Mouse (Mus musculus): ENCODE data around the gene Armc6. TPM values are rescaled to one million over a fixed set of nuclear protein-coding genes. Genes with fewer than 3 reads are reported as not detected.
"Not testable (repeated sequence)": the region's sequence is repeated elsewhere in the genome, so short reads cannot be mapped to it uniquely, and the experiment has no call there.

The Armc6 gene
- polyA plus RNA-seq, 1 experiment from 2014 or later: 133 TPM

DNA sequence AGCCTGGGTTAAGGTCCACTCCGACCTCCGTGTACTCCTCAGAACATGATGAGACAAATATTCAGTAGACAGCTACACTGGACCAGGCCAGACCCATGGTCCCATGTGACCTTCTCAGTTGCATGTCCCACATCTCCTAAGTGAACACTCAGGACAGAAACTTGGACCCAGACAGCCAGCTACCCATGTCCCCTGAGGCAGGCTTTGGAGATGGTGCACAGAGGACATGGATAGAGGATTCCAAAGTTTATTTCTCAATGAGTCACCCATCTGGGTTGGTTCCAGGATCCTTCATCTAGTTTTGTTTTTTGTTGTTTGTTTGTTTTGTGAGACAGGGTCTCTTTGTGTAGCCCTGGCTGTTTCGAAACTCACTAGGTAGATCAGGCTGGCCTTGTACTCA is 13.4 kb downstream of the Armc6 start:
- H3K4me1 ChIP-seq (ENCODE audit: control insufficient read depth, insufficient read depth, low read length): peaks cover 2% of the 10 kb centered on the region; the same call in 1 of the 2 replicates
- no peak overlapping the region for H3K4me3 ChIP-seq (ENCODE audit: low read depth, low read length)
- H3K36me3 ChIP-seq (ENCODE audit: control insufficient read depth, insufficient read depth, low read length): peaks cover 25% of the 10 kb centered on the region
- no peak overlapping the region for H3K9ac ChIP-seq (ENCODE audit: low read depth, low read length)
- H3K9me3 ChIP-seq (replicated peaks; ENCODE audit: control insufficient read depth, low read length, poor library complexity, severe bottlenecking): no peaks in the 10 kb centered on the region
- WGBS: 96% methylated on average over 3 of the region's 3 CpGs
- no peak overlapping the region for H3K4me2 ChIP-seq (ENCODE audit: low read length)
- H3K27me3 ChIP-seq (ENCODE audit: control insufficient read depth, insufficient read depth, low read depth, low read length): no peaks in the 10 kb centered on the region
- H3K27ac ChIP-seq (ENCODE audit: low read length): no peak overlapping the region
- ATAC-seq: no peak

DNA sequence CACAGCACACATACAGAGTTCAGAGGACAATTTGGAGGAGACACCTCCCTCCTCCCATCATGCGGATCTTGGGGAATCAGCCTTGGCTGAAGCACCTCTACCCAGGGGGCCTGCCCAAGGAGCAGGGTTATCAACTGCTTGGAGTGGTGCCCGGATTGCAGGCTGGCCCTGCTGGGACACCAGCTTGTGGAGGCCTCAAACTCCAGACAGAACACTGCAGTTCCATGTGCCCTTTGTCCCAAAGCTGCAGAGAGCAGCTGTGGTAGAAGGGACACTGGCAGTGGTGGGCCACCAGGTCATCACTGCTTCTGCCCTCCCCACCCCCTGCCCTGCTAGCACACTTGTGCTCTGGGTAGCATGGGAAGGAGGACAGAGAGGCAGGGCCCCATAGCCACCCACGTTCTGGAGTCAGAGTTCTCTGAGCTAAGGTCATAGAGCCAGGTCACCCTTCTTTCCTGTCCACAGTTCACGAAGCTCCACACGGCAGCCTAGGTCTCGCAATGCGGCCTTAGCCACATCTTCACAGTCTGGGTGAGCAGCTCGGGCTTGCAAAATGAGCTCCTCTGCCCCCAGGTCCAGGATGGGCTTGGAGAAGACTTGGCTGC is 13.9 kb downstream of the Armc6 start:
- no peak for ATAC-seq
- 82% methylated on average over 8 of the region's 8 CpGs for WGBS
- no peak overlapping the region for H3K4me3 ChIP-seq (ENCODE audit: low read depth, low read length)
- H3K4me2 ChIP-seq (ENCODE audit: low read length): no peak overlapping the region
- peaks cover 25% of the 10 kb centered on the region for H3K36me3 ChIP-seq (ENCODE audit: control insufficient read depth, insufficient read depth, low read length)
- H3K4me1 ChIP-seq (ENCODE audit: control insufficient read depth, insufficient read depth, low read length): peaks cover 2% of the 10 kb centered on the region; the same call in 1 of the 2 replicates
- no peak overlapping the region for H3K27ac ChIP-seq (ENCODE audit: low read length)
- no peaks in the 10 kb centered on the region for H3K27me3 ChIP-seq (ENCODE audit: control insufficient read depth, insufficient read depth, low read depth, low read length)
- H3K9me3 ChIP-seq (replicated peaks; ENCODE audit: control insufficient read depth, low read length, poor library complexity, severe bottlenecking): no peaks in the 10 kb centered on the region
- H3K9ac ChIP-seq (ENCODE audit: low read depth, low read length): no peak overlapping the region

DNA sequence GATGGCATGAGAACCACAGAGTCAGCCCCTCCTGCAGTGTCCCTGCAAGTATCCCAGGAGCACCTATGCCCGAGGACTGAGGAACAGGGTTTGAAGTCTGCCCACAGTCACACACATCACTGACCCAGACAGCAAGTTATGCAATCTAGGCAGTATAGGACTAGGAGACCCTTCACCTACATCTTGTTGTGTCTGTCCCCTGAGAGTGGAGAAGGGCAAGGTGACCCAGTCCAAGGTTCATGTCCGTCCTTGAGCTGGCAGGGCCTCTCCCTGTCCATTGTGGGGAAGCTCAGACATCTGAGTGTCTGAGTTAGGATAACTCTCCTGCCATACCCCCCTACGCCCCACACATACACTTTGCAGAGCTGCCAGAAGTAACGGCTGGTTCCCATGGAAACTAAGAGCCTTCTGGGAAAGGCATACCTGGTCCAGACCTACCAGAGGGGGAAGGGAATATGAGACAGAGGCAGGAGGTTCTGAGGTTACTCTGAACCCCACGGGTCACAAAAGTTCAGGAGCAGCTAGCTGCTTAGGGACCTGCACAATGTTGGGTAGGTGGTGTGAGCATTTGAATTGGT is 15.1 kb downstream of the Armc6 start:
- Histone ChIP-seq H3K27ac (ENCODE audit: low read length) (no peak overlapping the region), H3K9ac (ENCODE audit: low read depth, low read length) (no peak overlapping the region), H3K27me3 (ENCODE audit: control insufficient read depth, insufficient read depth, low read depth, low read length) (no peaks in the 10 kb centered on the region), H3K4me2 (ENCODE audit: low read length) (no peak overlapping the region), H3K36me3 (ENCODE audit: control insufficient read depth, insufficient read depth, low read length) (peaks cover 18% of the 10 kb centered on the region), H3K4me3 (ENCODE audit: low read depth, low read length) (no peak overlapping the region), H3K4me1 (ENCODE audit: control insufficient read depth, insufficient read depth, low read length) (peaks cover 2% of the 10 kb centered on the region; the same call in 1 of the 2 replicates), H3K9me3 (replicated peaks; ENCODE audit: control insufficient read depth, low read length, poor library complexity, severe bottlenecking) (no peaks in the 10 kb centered on the region)
- peak; percentile 33; the same call in 1 of the 2 replicates for ATAC-seq
- WGBS: 56% methylated on average over 5 of the region's 5 CpGs

DNA sequence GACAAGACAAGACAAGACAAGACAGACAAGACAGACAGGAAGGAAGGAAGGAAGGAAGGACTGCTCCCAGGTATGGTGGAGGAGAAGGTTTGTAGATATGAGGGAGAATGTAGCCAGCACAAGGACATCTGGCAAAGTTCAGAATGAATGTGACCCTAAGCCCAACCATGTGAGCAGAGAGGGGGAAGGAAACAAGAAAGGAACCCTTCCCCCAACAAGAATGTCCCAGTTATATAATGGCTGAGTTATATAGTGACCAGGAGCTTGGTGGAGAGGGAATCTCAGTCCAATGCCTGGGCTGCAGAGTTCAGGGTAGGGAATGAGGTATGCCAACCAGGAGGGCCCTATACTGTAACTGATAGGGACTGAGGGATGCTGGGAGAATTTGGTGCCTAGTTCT is 16.8 kb downstream of the Armc6 start:
- H3K27ac ChIP-seq (ENCODE audit: low read length): no peak overlapping the region
- H3K4me2 ChIP-seq (ENCODE audit: low read length): no peak overlapping the region
- peaks cover 6% of the 10 kb centered on the region; the same call in 1 of the 2 replicates for H3K4me1 ChIP-seq (ENCODE audit: control insufficient read depth, insufficient read depth, low read length)
- no peak for ATAC-seq
- no peak overlapping the region for H3K9ac ChIP-seq (ENCODE audit: low read depth, low read length)
- no peaks in the 10 kb centered on the region for H3K9me3 ChIP-seq (replicated peaks; ENCODE audit: control insufficient read depth, low read length, poor library complexity, severe bottlenecking)
- peaks cover 7% of the 10 kb centered on the region for H3K36me3 ChIP-seq (ENCODE audit: control insufficient read depth, insufficient read depth, low read length)
- no peaks in the 10 kb centered on the region for H3K27me3 ChIP-seq (ENCODE audit: control insufficient read depth, insufficient read depth, low read depth, low read length)
- no peak overlapping the region for H3K4me3 ChIP-seq (ENCODE audit: low read depth, low read length)

DNA sequence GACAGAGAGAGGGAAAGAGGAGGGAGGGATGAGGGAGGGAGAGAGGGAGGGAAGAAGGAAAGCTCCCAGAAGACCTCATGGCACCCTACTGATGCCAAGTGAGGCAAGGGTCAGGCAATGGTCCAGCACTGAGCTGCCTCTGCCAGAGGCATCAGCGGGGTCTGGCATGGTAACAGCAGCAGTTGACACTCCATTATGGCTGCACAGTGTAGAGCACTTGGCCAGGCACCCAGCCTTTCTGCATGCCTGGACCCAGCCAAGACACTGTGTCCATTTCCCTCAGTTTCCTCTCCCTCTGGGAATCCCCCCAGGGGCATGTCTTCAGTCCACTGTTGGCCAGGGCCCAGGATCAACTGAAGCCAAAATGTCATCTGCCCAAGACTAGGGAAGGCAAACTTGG is 17.7 kb downstream of the Armc6 start:
- 82% methylated on average over 1 of the region's 1 CpGs for WGBS
- no peaks in the 10 kb centered on the region; the same call in 1 of the 2 replicates for H3K36me3 ChIP-seq (ENCODE audit: control insufficient read depth, insufficient read depth, low read length)
- H3K9ac ChIP-seq (ENCODE audit: low read depth, low read length): no peak overlapping the region
- H3K4me3 ChIP-seq (ENCODE audit: low read depth, low read length): no peak overlapping the region
- no peaks in the 10 kb centered on the region for H3K27me3 ChIP-seq (ENCODE audit: control insufficient read depth, insufficient read depth, low read depth, low read length)
- no peak overlapping the region for H3K4me2 ChIP-seq (ENCODE audit: low read length)
- no peaks in the 10 kb centered on the region for H3K9me3 ChIP-seq (replicated peaks; ENCODE audit: control insufficient read depth, low read length, poor library complexity, severe bottlenecking)
- peaks cover 6% of the 10 kb centered on the region; the same call in 1 of the 2 replicates for H3K4me1 ChIP-seq (ENCODE audit: control insufficient read depth, insufficient read depth, low read length)
- no peak for ATAC-seq
- H3K27ac ChIP-seq (ENCODE audit: low read length): no peak overlapping the region

DNA sequence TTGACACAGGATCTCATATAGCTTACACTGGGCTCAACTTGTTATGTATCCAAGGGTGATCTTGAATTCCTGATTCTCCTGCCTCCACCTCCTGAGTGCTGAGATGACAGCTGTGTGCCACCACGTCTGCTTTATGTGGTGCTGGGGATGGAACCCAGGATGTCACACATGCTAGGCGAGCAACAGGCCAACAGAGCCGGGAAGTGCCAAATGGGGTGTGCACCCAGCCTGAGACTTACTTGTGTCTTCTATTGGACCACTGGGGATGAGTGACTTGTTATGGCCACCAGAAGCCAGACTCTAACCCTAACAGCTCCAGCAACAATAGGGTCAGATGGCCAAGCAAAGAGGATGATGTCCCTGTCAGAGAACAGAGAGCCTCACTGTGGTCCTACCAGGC is 18.1 kb downstream of the Armc6 start:
- H3K9ac ChIP-seq (ENCODE audit: low read depth, low read length); ATAC-seq; H3K4me1 ChIP-seq (ENCODE audit: control insufficient read depth, insufficient read depth, low read length); H3K4me3 ChIP-seq (ENCODE audit: low read depth, low read length); H3K4me2 ChIP-seq (ENCODE audit: low read length); H3K27me3 ChIP-seq (ENCODE audit: control insufficient read depth, insufficient read depth, low read depth, low read length); H3K36me3 ChIP-seq (ENCODE audit: control insufficient read depth, insufficient read depth, low read length); H3K9me3 ChIP-seq (replicated peaks; ENCODE audit: control insufficient read depth, low read length, poor library complexity, severe bottlenecking); H3K27ac ChIP-seq (ENCODE audit: low read length): not testable (repeated sequence)
- WGBS: 67% methylated on average over 3 of the region's 3 CpGs

DNA sequence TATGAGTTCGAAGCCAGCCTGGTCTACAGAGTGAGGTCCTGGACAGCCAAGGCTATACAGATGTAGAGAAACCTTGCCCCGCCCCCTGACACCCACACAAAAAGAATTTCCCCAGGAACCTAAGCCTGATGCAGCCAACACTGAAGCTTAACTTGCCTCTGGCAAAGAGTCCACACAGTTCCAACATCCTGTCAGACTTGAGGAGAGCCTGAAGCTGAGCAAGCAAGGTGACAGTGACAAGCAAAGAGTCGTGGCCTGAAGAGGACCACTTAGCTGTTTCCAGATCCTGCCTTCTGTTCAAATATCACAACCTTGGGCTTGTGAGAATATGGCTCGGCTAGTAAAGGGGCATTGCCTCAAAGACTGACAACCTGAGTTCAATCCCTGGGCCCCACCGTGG is 19.2 kb downstream of the Armc6 start:
- H3K9me3 ChIP-seq (replicated peaks; ENCODE audit: control insufficient read depth, low read length, poor library complexity, severe bottlenecking): no peaks in the 10 kb centered on the region
- no peak overlapping the region for H3K4me2 ChIP-seq (ENCODE audit: low read length)
- no peak for ATAC-seq
- no peaks in the 10 kb centered on the region for H3K36me3 ChIP-seq (ENCODE audit: control insufficient read depth, insufficient read depth, low read length)
- H3K9ac ChIP-seq (ENCODE audit: low read depth, low read length): no peak overlapping the region
- no peak overlapping the region for H3K4me3 ChIP-seq (ENCODE audit: low read depth, low read length)
- H3K4me1 ChIP-seq (ENCODE audit: control insufficient read depth, insufficient read depth, low read length): peaks cover 15% of the 10 kb centered on the region
- H3K27me3 ChIP-seq (ENCODE audit: control insufficient read depth, insufficient read depth, low read depth, low read length): peaks cover 3% of the 10 kb centered on the region; the same call in 1 of the 2 replicates
- no peak overlapping the region for H3K27ac ChIP-seq (ENCODE audit: low read length)
- WGBS: 74% methylated on average over 5 of the region's 5 CpGs

DNA sequence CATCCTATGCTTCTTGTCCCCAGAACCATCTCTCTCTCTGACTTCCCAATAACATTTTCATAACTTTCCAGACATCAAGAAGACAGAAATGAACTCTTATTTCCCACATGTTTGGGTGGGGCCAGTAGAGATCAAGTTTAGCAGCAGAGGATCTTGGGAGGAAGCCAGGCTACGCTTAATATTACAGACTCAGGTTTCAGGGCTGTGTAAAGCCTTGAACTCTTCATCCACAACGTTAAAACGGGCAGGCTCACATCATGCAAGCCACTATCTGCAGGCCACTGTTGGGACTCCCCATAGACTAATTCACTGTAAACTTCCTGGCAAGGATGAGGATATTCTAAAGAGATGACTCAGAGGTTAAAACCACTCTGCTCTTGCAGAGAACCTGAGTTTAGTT is 19.9 kb downstream of the Armc6 start:
- Histone ChIP-seq H3K27me3 (ENCODE audit: control insufficient read depth, insufficient read depth, low read depth, low read length) (peaks cover 3% of the 10 kb centered on the region; the same call in 1 of the 2 replicates), H3K36me3 (ENCODE audit: control insufficient read depth, insufficient read depth, low read length) (no peaks in the 10 kb centered on the region), H3K9me3 (replicated peaks; ENCODE audit: control insufficient read depth, low read length, poor library complexity, severe bottlenecking) (no peaks in the 10 kb centered on the region), H3K4me3 (ENCODE audit: low read depth, low read length) (no peak overlapping the region), H3K4me1 (ENCODE audit: control insufficient read depth, insufficient read depth, low read length) (peaks cover 15% of the 10 kb centered on the region), H3K27ac (ENCODE audit: low read length) (no peak overlapping the region), H3K9ac (ENCODE audit: low read depth, low read length) (no peak overlapping the region), H3K4me2 (ENCODE audit: low read length) (no peak overlapping the region)
- no peak for ATAC-seq
- 74% methylated on average over 3 of the region's 3 CpGs for WGBS
